Mouse (Mus musculus): ENCODE measurements around the gene Lrba. TPM values are rescaled to one million over a fixed set of nuclear protein-coding genes. Genes with fewer than 3 reads are reported as not detected.

The Lrba gene
- polyA plus RNA-seq, 1 experiment from 2014 or later = 2.6 TPM

DNA sequence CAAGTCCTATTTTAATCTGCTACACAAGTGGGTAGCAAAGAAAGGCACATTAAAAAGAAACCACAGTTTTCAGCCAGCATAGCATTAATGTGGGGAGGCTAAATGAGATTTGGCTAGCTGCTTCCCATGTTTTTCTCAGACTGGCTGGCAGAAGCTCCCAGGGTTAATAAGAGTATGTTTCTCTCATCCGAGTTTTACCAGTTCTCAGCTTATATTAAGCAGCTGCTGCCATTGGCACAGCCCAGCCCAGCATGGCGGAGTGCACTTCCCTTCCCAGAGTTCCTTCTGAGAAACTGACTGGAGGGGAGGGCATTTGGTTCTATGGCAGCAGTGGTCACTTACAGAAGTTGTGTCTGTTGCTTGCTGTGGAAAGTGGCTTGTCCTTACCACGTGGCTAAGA, 514.4 kb downstream of the Lrba start:
- H3K36me3 ChIP-seq (ENCODE audit: control insufficient read depth, insufficient read depth, low read length) = no peaks in the 10 kb centered on the region
- H3K4me3 ChIP-seq (ENCODE audit: low read depth, low read length) = no peak overlapping the region
- TF ChIP-seq EP300 (optimal IDR thresholded peaks at IDR 0.05) (no peak), CTCF (IDR thresholded peaks at IDR 0.05; ENCODE audit: low read depth) (no peak)
- H3K27ac ChIP-seq (replicated peaks) = no peak overlapping the region
- H3K9ac ChIP-seq (ENCODE audit: low read length) = no peak overlapping the region
- ATAC-seq (ENCODE audit: low FRiP score, low TSS enrichment) = no peak
- no peaks in the 10 kb centered on the region for H3K4me1 ChIP-seq (replicated peaks; ENCODE audit: control insufficient read depth, insufficient read depth)
- no peak overlapping the region for H3K4me2 ChIP-seq (replicated peaks; ENCODE audit: low read depth)
- H3K9me3 ChIP-seq (ENCODE audit: control insufficient read depth, low read length) = no peaks in the 10 kb centered on the region
- DNase-seq (ENCODE audit: low spot score) = no peak
- 71% methylated on average over 3 of the region's 3 CpGs for WGBS
- no peaks in the 10 kb centered on the region for H3K27me3 ChIP-seq (ENCODE audit: control insufficient read depth, insufficient read depth, low read length)

DNA sequence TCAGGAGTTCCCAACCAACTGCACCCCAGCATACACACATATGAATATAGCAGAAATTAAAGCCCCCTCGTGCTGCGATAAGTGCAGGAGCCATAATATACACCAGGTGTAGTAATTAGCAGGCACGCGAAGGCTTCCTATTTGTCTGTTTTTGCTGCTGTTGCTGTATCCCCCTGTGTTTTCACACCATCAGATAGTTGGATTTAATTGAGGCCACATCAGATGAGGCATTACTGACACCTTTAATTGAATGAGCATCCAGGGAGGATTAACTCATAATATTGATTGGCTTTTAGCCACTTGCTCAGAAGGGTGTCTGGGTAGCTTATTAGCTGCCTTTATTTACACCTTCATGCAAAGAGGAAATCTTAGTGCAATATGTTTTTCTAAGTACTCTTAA, 515.3 kb downstream of the Lrba start:
- Histone ChIP-seq H3K27ac (replicated peaks) (no peak overlapping the region), H3K36me3 (ENCODE audit: control insufficient read depth, insufficient read depth, low read length) (no peaks in the 10 kb centered on the region), H3K4me1 (replicated peaks; ENCODE audit: control insufficient read depth, insufficient read depth) (no peaks in the 10 kb centered on the region), H3K4me2 (replicated peaks; ENCODE audit: low read depth) (no peak overlapping the region), H3K4me3 (ENCODE audit: low read depth, low read length) (no peak overlapping the region), H3K9ac (ENCODE audit: low read length) (no peak overlapping the region), H3K9me3 (ENCODE audit: control insufficient read depth, low read length) (no peaks in the 10 kb centered on the region), H3K27me3 (ENCODE audit: control insufficient read depth, insufficient read depth, low read length) (no peaks in the 10 kb centered on the region)
- DNase-seq (ENCODE audit: low spot score) (no peak), ATAC-seq (ENCODE audit: low FRiP score, low TSS enrichment) (no peak)
- TF ChIP-seq CTCF (IDR thresholded peaks at IDR 0.05; ENCODE audit: low read depth) = no peak
- TF ChIP-seq EP300 (optimal IDR thresholded peaks at IDR 0.05) = no peak
- whole genome bisulfite sequencing = 93% methylated on average over 4 of the region's 4 CpGs

DNA sequence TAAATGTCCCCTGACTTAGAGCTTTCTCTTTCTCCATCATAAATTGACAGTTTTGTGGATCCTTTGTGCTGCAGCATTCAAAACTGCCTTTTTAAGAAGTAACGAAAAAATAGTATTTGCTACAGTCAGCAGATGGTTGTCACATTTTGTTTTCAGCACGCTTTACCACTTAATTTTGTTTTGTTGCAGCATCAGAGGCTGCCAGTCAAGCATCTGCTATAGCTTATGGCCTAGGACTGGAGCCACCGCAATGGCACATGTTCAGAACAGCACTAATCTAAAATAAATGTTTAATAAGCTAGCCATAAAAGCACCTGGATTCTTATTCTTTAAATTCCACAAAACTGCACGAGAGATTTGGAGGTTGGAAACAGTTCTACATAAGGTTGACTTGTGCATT, 520.9 kb downstream of the Lrba start:
- Histone ChIP-seq H3K9ac (ENCODE audit: low read length) (no peak overlapping the region), H3K27ac (replicated peaks) (no peak overlapping the region), H3K4me3 (ENCODE audit: low read depth, low read length) (no peak overlapping the region), H3K9me3 (ENCODE audit: control insufficient read depth, low read length) (no peaks in the 10 kb centered on the region), H3K4me1 (replicated peaks; ENCODE audit: control insufficient read depth, insufficient read depth) (no peaks in the 10 kb centered on the region), H3K36me3 (ENCODE audit: control insufficient read depth, insufficient read depth, low read length) (no peaks in the 10 kb centered on the region), H3K4me2 (replicated peaks; ENCODE audit: low read depth) (no peak overlapping the region), H3K27me3 (ENCODE audit: control insufficient read depth, insufficient read depth, low read length) (no peaks in the 10 kb centered on the region)
- ATAC-seq (ENCODE audit: low FRiP score, low TSS enrichment) (no peak), DNase-seq (ENCODE audit: low spot score) (no peak)
- TF ChIP-seq EP300 (optimal IDR thresholded peaks at IDR 0.05) = no peak
- TF ChIP-seq CTCF (IDR thresholded peaks at IDR 0.05; ENCODE audit: low read depth) = no peak
- 77% methylated on average over 4 of the region's 4 CpGs for WGBS

DNA sequence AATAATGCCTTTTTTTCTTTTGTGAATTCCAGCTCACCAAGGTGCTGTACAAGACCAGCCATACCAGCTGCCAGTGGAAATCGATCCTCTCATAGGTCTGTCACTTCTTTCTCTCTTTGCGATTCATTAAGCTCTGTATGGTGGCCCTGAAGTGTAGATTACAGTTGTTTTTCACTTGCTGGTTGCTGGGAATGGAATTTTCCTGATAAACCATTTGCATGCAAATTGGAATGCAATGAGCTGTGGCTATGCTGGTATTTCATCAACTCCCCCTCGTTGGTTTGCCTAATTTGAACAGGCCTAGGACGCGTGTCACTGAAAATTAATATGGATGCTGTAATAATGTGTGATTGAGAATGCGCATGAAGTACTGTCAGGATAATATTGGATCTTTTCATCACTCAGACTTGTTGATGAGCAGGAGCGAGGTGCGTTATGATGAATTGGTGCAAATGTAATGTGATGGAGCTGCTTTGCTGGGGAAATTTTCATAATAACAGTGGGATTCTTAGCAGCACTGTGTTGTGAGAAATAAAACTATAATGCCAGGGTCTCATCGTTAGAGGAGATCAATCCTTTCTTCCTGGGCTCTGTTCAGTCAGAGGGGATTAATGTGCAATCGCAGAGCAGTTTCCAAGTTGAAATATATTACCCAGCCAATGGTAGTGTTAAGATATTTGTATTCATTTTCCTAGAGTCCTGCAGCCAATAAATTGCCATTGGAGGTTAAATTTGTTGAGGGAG, 521.5 kb downstream of the Lrba start:
- no peak for DNase-seq (ENCODE audit: low spot score)
- 81% methylated on average over 10 of the region's 10 CpGs for WGBS
- no peaks in the 10 kb centered on the region for H3K27me3 ChIP-seq (ENCODE audit: control insufficient read depth, insufficient read depth, low read length)
- H3K27ac ChIP-seq (replicated peaks) = no peak overlapping the region
- H3K36me3 ChIP-seq (ENCODE audit: control insufficient read depth, insufficient read depth, low read length) = no peaks in the 10 kb centered on the region
- H3K4me2 ChIP-seq (replicated peaks; ENCODE audit: low read depth) = no peak overlapping the region
- H3K9ac ChIP-seq (ENCODE audit: low read length) = no peak overlapping the region
- ATAC-seq (ENCODE audit: low FRiP score, low TSS enrichment) = no peak
- no peak overlapping the region for H3K4me3 ChIP-seq (ENCODE audit: low read depth, low read length)
- H3K9me3 ChIP-seq (ENCODE audit: control insufficient read depth, low read length) = no peaks in the 10 kb centered on the region
- no peaks in the 10 kb centered on the region for H3K4me1 ChIP-seq (replicated peaks; ENCODE audit: control insufficient read depth, insufficient read depth)
- TF ChIP-seq EP300 (optimal IDR thresholded peaks at IDR 0.05) (no peak), CTCF (IDR thresholded peaks at IDR 0.05; ENCODE audit: low read depth) (no peak)

DNA sequence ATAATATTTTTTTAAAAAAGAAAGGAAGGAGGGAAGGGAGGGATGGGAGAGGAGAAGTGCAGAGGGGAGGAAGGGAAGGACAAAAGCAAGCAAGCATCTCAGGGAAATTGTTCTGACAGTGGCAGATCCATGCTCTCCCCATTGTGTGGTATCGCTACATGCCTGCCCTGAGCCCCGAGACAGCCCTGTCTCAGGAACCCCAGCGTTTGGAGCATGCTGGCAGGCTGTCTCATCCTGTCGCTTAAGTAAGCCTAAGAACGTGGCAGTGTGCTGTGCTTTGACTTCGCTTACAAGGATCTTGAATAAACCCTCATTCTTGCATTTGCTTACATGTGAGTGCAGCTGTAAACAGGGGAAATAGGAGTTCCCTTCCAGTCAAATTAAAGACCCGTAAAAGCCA, 526.2 kb downstream of the Lrba start:
- no peaks in the 10 kb centered on the region for H3K4me1 ChIP-seq (replicated peaks; ENCODE audit: control insufficient read depth, insufficient read depth)
- 47% methylated on average over 7 of the region's 7 CpGs for WGBS
- H3K9me3 ChIP-seq (ENCODE audit: control insufficient read depth, low read length) = no peaks in the 10 kb centered on the region
- TF ChIP-seq EP300 (optimal IDR thresholded peaks at IDR 0.05) (no peak), CTCF (IDR thresholded peaks at IDR 0.05; ENCODE audit: low read depth) (no peak)
- no peak overlapping the region for H3K4me2 ChIP-seq (replicated peaks; ENCODE audit: low read depth)
- H3K4me3 ChIP-seq (ENCODE audit: low read depth, low read length) = no peak overlapping the region
- no peaks in the 10 kb centered on the region for H3K27me3 ChIP-seq (ENCODE audit: control insufficient read depth, insufficient read depth, low read length)
- no peaks in the 10 kb centered on the region for H3K36me3 ChIP-seq (ENCODE audit: control insufficient read depth, insufficient read depth, low read length)
- no peak for ATAC-seq (ENCODE audit: low FRiP score, low TSS enrichment)
- DNase-seq (ENCODE audit: low spot score) = no peak
- no peak overlapping the region for H3K27ac ChIP-seq (replicated peaks)
- no peak overlapping the region for H3K9ac ChIP-seq (ENCODE audit: low read length)

DNA sequence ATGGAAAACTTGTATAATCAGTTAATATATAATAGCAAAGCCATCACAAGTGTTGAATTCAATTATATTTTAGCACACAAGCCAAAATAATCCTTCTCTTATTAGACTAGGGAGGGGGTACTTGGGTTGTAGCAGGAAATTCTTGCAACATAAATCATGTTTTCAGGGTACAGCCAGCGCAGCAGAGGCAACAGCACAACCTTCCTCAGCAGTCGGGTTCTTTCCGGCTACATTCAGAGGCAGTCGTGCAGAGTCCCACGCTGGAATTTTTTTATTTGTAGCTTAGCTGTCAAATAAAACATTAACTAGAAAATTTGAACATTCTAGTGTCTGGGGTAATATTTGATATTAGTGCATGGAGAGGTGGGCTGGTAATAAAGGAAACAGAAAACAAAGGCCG, 529.7 kb downstream of the Lrba start:
- Histone ChIP-seq H3K9me3 (ENCODE audit: control insufficient read depth, low read length) (no peaks in the 10 kb centered on the region), H3K36me3 (ENCODE audit: control insufficient read depth, insufficient read depth, low read length) (no peaks in the 10 kb centered on the region), H3K4me2 (replicated peaks; ENCODE audit: low read depth) (no peak overlapping the region), H3K4me1 (replicated peaks; ENCODE audit: control insufficient read depth, insufficient read depth) (no peaks in the 10 kb centered on the region), H3K4me3 (ENCODE audit: low read depth, low read length) (no peak overlapping the region), H3K27me3 (ENCODE audit: control insufficient read depth, insufficient read depth, low read length) (no peaks in the 10 kb centered on the region), H3K27ac (replicated peaks) (no peak overlapping the region), H3K9ac (ENCODE audit: low read length) (no peak overlapping the region)
- no peak for DNase-seq (ENCODE audit: low spot score)
- ATAC-seq (ENCODE audit: low FRiP score, low TSS enrichment) = no peak
- 38% methylated on average over 6 of the region's 6 CpGs for WGBS
- TF ChIP-seq EP300 (optimal IDR thresholded peaks at IDR 0.05) (no peak), CTCF (IDR thresholded peaks at IDR 0.05; ENCODE audit: low read depth) (no peak)
